ENCODE assay signal across 11 mouse cellular contexts in genomic region chr10:3500846-3501245, GRCm38 (mm10). TPM values are rescaled to one million over a fixed set of nuclear protein-coding genes. Genes with fewer than 3 reads are reported as not detected.
DNase-seq lines count a peak whose midpoint lies in the region; TF ChIP-seq lines count a peak whose summit lies in the region.
"Not testable (repeated sequence)": the region's sequence is repeated elsewhere in the genome, so short reads cannot be mapped to it uniquely, and the experiment has no call there.
"Had no signal": no experiment of that assay in that cellular context is flagged by ENCODE, and none has a peak within 500 bp of the region (broad histone marks: within the 10 kb centered on the region; RNA-seq: fewer than 3 reads in every experiment).

No protein-coding gene starts in this region.

- TF ChIP-seq EP300 in heart, adult 2 months (IDR thresholded peaks at IDR 0.05; ENCODE audit: insufficient read depth, low read depth, low read length): 0 out of 2 replicates have a peak, but pooled peaks have one; percentile 36

- TF ChIP-seq POLR2A in heart, adult 2 months (IDR thresholded peaks at IDR 0.05; ENCODE audit: insufficient read depth, low read depth, low read length): not testable (repeated sequence)

- not testable (repeated sequence) for H3K27ac ChIP-seq in heart, adult 2 months

- WGBS in heart, adult 2 months: 59% methylated on average over 6 of the region's 6 CpGs

- H3K79me2 ChIP-seq in heart, adult 2 months (replicated peaks; ENCODE audit: control insufficient read depth, insufficient read depth, low read length): not testable (repeated sequence)

- H3K27me3 ChIP-seq in heart, adult 2 months (ENCODE audit: control insufficient read depth, insufficient read depth, low read length): not testable (repeated sequence)

- H3K9ac ChIP-seq in heart, adult 2 months (ENCODE audit: low read depth, low read length): not testable (repeated sequence)

- peak; percentile 88 for DNase-seq in heart, adult 11 months
- DNase-seq in heart, adult 2 months: peak in 1 of 2 experiments; percentile 23

- intact Hi-C loops in heart, adult 2 months (cut with DNase I): not testable (repeated sequence)

- TF ChIP-seq CTCF in heart, adult 2 months (IDR thresholded peaks at IDR 0.05): not testable (repeated sequence)

- not testable (repeated sequence) for H3K36me3 ChIP-seq in heart, adult 2 months (ENCODE audit: control insufficient read depth, insufficient read depth, low read length)

- H3K4me3 ChIP-seq in heart, adult 2 months: not testable (repeated sequence)

- H3K4me1 ChIP-seq in heart, adult 2 months (ENCODE audit: control insufficient read depth, insufficient read depth, low read length): not testable (repeated sequence)

RNA-seq across cellular contexts. Expression of gene Iyd, which starts 39.2 kb away (rescaled TPM):
- not detected for total RNA-seq in heart, adult 2 months (2021)
- polyA plus RNA-seq in heart, adult 2 months (2012; rRNA removed): 0.26 TPM in 1 of 2 replicates, not detected in the other
- total RNA-seq: adrenal gland, postnatal 36 days; CH12.LX; ES-E14; MEL had no signal
- polyA plus RNA-seq: activated CD4-positive, CD25-positive, alpha-beta regulatory T cell, adult 4 months; C2C12; CD4-positive, CD25-positive, alpha-beta regulatory T cell, adult 4 months; G1E; Patski had no signal
